Mouse (Mus musculus) heart, adult 2 months (tissue): ENCODE data around the gene Scamp1.

Experiments used
- CTCF ChIP-seq: fragments of 200-600 bp; IDR thresholded peaks from 2 replicates; pipeline ENCODE4 v1.8.1; 2022; ENCODE audit warnings: antibody characterized with exemption, mild to moderate bottlenecking, moderate library complexity
- EP300 ChIP-seq: fragments of 200-500 bp; IDR thresholded peaks from 2 replicates; pipeline ENCODE4 v1.6.1; 2011; ENCODE audit warnings: low read depth, low read length, control low read depth; ENCODE audit not compliant: insufficient read depth
- POLR2A ChIP-seq: fragments of 200-500 bp; IDR thresholded peaks from 2 replicates; pipeline ENCODE4 v1.6.1; 2011; ENCODE audit warnings: mild to moderate bottlenecking, low read depth, low read length, control low read depth; ENCODE audit not compliant: insufficient read depth

- no peak for TF ChIP-seq EP300
- no peak for TF ChIP-seq CTCF
- no peak for TF ChIP-seq POLR2A
Observed at GRCm38 (mm10) chr13:94172533-94173310, 112.9 kb downstream of the Scamp1 start.
